Mouse (Mus musculus) olfactory bulb, adult 2 months (tissue): Measurements from ENCODE around the gene Slc46a3.

Experiments used
- CTCF ChIP-seq: fragments of 200-500 bp; IDR thresholded peaks from 2 replicates; pipeline ENCODE4 v1.5.1; 2012; ENCODE audit warnings: low read depth, mild to moderate bottlenecking, low read length, moderate library complexity; ENCODE audit not compliant: insufficient read depth
- POLR2A ChIP-seq: fragments of 200-500 bp; IDR thresholded peaks from 2 replicates; pipeline ENCODE4 v1.6.1; 2012; ENCODE audit warnings: mild to moderate bottlenecking, low read depth, low read length, moderate library complexity; ENCODE audit not compliant: insufficient read depth

GRCm38 (mm10) chr5:147913241-147913842 lies 18.7 kb upstream of the Slc46a3 start:
- TF ChIP-seq CTCF = no peak
- TF ChIP-seq POLR2A = no peak
